Mouse (Mus musculus) layer of hippocampus, adult 18-20 months (tissue): ENCODE results near the gene Prr9. TPM values are rescaled to one million over a fixed set of nuclear protein-coding genes. Genes with fewer than 3 reads are reported as not detected.

Experiments
- DNase-seq, 2 experiments: peaks; one replicate each; pipeline ENCODE4 v3.0.0; 2022; ENCODE audit warnings: low spot score in 2 of 2
- long read RNA-seq: library from polyadenylated mRNA; stranded (forward); transcript quantifications from one replicate; pipeline ENCODE4 v2.0.0, GENCODE M21; 2021
- total RNA-seq, 2 experiments: library from RNA; stranded (reverse); gene quantifications; 2 replicates each; pipeline ENCODE4 v1.2.3; 2021

Prr9 gene
- total RNA-seq: not detected
- long read RNA-seq: 0 reads

- no peak for DNase-seq
Observed at GRCm38 (mm10) chr3:92123847-92124246, at the start of gene Prr9. Gene Prr9 (minus strand): TSS chr3:92123947.

GRCm38 (mm10) chr3:92169847-92170246 lies 46.1 kb upstream of the Prr9 start:
- DNase-seq: no peak

GRCm38 (mm10) chr3:92153322-92153721 lies 29.6 kb upstream of the Prr9 start:
- peak in 1 of 2 experiments; percentile 78 for DNase-seq

- peak; percentile 19 to 77 for DNase-seq
Observed at GRCm38 (mm10) chr3:92150631-92151277, 27.0 kb upstream of the Prr9 start.

- DNase-seq: no peak
Observed at GRCm38 (mm10) chr3:92147913-92148312, 24.2 kb upstream of the Prr9 start.

- DNase-seq: no peak
Observed at GRCm38 (mm10) chr3:92147420-92147819, 23.7 kb upstream of the Prr9 start.

- DNase-seq: no peak
Observed at GRCm38 (mm10) chr3:92142644-92143043, 18.9 kb upstream of the Prr9 start, which contains the start of gene Lelp1. Gene Lelp1 (minus strand): TSS chr3:92142744.

- DNase-seq: no peak
Observed at GRCm38 (mm10) chr3:92120902-92121301, 2.8 kb downstream of the Prr9 start.

- peak in 1 of 2 experiments; percentile 19 for DNase-seq
Observed at GRCm38 (mm10) chr3:92117930-92118329, 5.8 kb downstream of the Prr9 start.

- no peak for DNase-seq
Observed at GRCm38 (mm10) chr3:92111526-92111925, 12.2 kb downstream of the Prr9 start.

GRCm38 (mm10) chr3:92110790-92111189 lies 13.0 kb downstream of the Prr9 start:
- DNase-seq: no peak

GRCm38 (mm10) chr3:92106582-92106981 lies 17.2 kb downstream of the Prr9 start:
- DNase-seq: peak; percentile 7 to 42

GRCm38 (mm10) chr3:92083042-92083441 lies 40.7 kb downstream of the Prr9 start, which contains the start of gene Lor:
Gene Lor (minus strand): TSS chr3:92083142.
- no peak for DNase-seq

- DNase-seq: peak; percentile 10 to 21
Observed at GRCm38 (mm10) chr3:92081285-92081931, 42.3 kb downstream of the Prr9 start.

- DNase-seq: peak; percentile 57 to 68
Observed at GRCm38 (mm10) chr3:92080462-92081284, 43.1 kb downstream of the Prr9 start.

Other genes with a start within 250 kb of the Prr9 start
- gene Pglyrp3, start 109.4 kb downstream of the Prr9 start, total RNA-seq: not detected
- gene Lor, start 40.8 kb downstream of the Prr9 start, total RNA-seq: 1 to 10 TPM; 4.2 to 4.6 TPM
- gene Lelp1, start 18.8 kb upstream of the Prr9 start, total RNA-seq: not detected
- gene Sprr2a1, start 91.9 kb upstream of the Prr9 start, total RNA-seq: not detected
- not detected for gene Sprr2a2, start 92.0 kb upstream of the Prr9 start, total RNA-seq
- not detected for gene Sprr2a3, start 161.5 kb upstream of the Prr9 start, total RNA-seq
- gene Sprr2b, start 192.7 kb upstream of the Prr9 start, total RNA-seq: not detected
- not detected for gene Sprr2d, start 215.2 kb upstream of the Prr9 start, total RNA-seq
- gene Sprr2e, start 228.2 kb upstream of the Prr9 start, total RNA-seq: not detected
- not detected for gene Sprr2f, start 241.2 kb upstream of the Prr9 start, total RNA-seq